Mouse (Mus musculus) G1E-ER4 (cell line): ENCODE measurements around the gene Inip. TPM values are rescaled to one million over a fixed set of nuclear protein-coding genes. Genes with fewer than 3 reads are reported as not detected.

Experiments used
- GATA1 ChIP-seq: IDR thresholded peaks from one replicate; pipeline ENCODE4 v1.8.0; 2012; ENCODE audit warnings: low read length, inconsistent platforms
- polyA plus RNA-seq: library from polyadenylated mRNA; stranded (reverse); fragments of >175 nt; gene quantifications from 2 replicates; pipeline ENCODE4 v1.2.3, GENCODE M21; 2012

The Inip gene
- polyA plus RNA-seq, 1 experiment, result 31.7 TPM

DNA sequence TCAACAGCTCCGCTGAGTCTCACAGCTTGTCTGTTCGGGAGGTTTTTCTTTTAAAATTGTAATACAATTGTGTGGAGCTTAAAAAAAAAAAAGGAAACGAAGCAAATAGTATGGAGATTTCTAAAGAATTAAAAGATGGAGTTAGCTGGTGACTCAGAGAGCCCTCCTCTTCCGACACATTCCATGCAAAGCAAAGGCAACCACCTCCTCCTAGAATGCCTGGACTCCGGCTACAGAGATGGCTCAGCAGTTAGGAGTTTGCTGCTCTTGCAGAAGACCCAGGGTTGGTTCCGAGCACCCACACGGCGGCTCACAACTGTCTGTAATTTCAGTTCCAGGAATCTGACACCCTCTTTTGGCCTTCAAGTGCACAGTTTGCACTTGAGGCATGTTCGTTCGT, 17.1 kb upstream of the Inip start:
- no peak for TF ChIP-seq GATA1

DNA sequence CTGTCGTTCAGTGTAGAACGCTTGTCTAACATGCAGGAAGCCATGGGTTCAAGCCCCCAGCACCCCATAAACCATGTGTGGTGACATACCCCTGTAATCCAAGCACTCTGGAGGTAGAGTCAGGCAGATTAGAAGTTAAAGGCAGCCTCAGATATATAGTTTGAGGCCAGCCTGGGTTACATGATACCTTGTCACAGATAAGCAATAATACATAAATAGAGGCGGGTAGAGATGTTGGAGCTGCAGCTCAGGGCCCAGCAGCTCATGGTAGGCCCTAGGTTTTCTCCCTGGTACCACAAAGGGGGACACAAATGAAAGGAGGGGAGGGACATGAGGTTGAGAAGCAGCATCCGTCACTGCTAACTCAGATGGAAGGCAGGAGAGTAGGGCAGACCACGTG, 16.4 kb upstream of the Inip start:
- no peak for TF ChIP-seq GATA1

DNA sequence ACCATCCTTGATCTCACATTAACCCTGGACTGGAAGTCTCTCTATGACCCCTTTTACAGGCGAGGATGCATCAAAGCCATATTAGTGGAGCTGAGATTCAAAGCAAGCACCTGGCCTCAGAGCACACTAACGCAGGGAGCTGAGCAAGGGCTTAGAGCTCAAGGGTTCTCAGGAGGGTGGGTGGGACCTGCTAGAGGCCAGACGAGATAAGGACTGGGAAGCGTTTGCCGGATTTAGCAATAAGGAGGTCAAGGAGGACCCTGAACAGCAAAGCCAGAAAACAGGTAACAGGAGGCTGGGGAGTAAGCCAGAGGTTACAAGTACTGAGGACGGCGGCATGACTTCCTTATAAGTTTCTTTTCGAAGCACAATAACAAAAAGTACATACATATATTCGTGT, 15.1 kb upstream of the Inip start:
- TF ChIP-seq GATA1, result no peak

DNA sequence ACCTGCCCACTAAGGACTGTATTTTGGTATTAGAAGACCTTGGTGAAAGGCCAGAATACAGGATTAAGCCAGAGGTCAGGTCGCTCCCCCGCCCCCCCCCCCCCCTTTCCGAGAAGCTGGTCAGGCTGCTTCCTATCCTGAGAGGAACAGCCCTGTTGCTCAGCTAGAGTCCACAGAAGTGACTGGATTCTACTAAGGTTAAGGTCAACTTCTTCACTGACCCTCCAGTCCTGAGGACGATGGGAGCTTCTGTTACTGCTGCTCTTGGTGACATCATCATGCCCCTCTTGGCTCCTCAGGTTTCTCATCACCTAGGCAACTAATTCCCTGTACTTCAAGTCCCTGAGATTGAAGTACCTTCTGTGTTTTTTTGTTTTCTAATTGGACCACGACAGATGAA, 14.6 kb upstream of the Inip start:
- TF ChIP-seq GATA1, result no peak

DNA sequence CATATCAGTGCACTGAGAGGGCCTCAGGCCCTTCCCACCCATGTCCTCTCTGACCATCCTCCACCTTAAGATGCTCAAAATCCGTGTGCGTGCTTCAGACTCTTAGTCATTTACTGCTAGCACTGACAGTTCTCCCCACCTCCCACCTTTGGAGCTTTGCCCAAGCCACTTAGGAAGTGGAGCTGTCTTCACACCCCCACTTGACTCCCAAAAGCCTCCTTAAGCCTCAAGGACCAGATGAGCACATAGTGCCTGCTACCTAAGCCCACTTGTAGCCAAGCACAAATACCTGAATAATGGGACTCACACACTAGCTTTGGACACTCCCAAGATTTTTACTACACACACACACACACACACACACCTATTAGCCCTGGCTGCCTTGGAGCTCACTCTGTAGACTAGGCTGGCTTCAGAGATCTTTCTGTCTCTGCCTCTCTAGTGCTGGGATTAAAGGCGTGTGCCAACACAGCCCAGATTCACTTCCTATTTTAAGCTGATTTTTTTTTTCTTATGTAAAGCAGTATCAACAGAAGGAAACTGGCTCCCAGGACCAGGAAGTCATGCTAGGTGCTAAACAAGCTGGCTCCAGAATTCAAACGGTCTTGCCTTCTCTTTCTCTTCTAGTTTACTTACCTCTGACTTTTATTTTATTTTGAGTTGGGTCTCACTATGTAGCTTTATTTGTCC, 13.9 kb upstream of the Inip start:
- no peak for TF ChIP-seq GATA1

DNA sequence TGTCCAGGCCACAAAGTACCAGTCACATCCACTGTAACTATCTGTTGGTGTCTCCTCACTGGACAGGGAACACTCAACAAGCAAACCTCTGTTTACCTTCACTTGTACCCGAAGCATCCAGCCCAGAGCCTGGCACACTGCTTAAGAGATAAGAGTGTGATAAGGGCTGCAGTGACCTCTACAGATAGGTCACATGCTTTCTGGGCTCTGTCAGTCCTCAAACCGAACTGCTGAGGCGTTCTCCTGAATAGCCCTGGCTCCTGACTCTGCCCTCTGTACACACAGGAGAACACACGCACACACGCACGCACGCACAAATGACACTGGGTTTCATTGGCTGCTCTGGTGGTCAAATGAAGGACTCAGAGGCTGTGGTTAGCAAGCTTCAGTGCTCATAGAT, 12.7 kb upstream of the Inip start:
- TF ChIP-seq GATA1, result no peak

DNA sequence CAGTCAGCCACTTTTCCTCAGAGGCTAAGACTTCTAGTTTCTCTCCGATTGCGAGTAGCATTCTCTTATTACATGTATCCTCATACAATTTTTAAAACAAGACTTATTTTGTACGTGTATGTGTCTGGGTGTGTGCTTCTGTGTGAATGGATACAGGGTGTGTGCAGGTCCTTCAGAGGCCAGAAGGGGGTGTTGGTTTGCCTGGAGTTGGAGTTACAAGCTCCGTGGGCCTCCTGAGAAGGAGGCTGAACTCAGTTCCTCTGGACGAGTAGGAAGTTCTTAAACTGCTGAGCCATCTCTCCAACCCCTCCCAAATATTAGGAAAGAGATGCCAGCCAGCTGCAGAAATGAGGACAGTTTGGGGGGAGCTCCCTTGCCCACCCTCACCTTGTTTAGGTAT, 7.0 kb upstream of the Inip start:
- no peak for TF ChIP-seq GATA1

DNA sequence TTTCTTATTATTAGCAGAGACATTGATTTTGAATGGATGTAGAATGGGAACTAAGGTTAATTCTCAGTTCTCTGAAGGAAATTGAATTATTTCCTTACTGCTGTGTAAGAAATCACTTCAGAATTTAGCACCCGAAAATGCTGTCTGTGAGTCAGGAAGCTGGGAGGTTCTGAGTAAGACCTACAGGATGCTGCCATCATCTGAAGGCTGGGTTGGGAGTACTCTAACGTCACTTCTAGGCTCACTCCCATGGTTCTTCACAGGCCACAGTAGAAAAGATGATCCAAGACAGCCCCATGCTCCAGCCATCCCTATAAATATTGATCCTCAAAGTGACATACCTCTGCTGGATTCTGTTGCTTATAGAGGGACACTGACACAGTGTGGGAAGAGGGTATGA, 6.1 kb upstream of the Inip start:
- no peak for TF ChIP-seq GATA1

DNA sequence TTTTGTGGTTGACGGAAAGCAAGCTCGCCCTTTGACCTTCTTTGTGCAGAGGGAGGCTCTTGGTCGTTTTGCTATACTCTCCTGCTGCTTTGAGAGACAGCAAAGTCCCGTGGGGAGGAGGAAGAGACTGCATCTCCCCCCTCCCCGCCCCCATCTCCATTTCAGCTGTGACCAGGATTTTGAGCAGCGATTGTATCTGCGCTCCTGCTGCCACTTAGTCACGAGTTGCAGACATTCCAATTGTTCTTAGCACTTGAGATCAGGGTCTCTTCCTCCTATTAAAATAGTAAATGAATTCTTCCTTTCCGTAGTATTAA, 5.4 kb upstream of the Inip start:
- no peak for TF ChIP-seq GATA1

DNA sequence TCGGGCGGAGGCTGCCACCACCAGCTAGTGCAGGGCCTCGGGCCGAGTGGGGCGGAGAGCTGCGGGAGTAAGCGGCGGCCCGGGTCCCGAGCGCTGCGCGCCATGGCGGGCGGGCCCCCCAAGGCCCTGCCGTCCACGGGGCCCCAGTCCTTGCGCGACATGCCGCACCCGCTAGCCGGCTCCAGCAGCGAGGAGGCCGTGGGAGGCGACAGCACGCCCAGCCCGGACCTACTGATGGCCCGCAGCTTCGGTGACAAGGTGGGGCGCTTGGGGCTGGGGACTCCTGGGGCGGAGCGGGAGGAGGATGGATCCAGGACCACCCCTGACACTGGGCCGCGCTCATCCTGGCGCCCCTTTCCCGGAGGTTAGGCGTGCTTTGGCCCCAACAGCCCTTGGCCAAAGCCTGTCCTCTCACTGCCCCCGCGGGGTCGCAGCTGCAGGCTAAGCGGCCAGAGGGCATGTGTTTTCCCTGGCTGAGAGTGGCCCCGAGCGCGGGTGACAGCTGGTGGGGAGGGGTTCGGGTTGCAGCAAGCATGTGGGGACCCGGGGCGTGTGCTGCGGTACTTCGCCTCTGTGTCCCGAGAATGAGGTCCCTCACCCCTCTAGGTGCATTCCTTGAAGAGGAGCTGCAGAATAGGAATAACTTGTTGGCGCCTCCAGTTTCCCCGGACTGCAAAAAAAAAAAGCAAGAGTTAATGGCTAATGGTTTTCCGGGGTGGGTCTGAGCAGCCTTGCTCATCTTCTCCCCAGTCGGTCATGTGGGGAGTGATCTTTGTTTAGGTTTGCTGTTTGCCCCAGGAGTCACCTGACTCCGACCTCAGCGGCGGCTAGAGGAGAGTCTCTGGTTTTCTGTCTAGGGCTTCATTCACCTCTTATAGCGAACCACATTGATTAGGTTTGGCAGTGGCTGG, 4.8 kb upstream of the Inip start:
- no peak for TF ChIP-seq GATA1

DNA sequence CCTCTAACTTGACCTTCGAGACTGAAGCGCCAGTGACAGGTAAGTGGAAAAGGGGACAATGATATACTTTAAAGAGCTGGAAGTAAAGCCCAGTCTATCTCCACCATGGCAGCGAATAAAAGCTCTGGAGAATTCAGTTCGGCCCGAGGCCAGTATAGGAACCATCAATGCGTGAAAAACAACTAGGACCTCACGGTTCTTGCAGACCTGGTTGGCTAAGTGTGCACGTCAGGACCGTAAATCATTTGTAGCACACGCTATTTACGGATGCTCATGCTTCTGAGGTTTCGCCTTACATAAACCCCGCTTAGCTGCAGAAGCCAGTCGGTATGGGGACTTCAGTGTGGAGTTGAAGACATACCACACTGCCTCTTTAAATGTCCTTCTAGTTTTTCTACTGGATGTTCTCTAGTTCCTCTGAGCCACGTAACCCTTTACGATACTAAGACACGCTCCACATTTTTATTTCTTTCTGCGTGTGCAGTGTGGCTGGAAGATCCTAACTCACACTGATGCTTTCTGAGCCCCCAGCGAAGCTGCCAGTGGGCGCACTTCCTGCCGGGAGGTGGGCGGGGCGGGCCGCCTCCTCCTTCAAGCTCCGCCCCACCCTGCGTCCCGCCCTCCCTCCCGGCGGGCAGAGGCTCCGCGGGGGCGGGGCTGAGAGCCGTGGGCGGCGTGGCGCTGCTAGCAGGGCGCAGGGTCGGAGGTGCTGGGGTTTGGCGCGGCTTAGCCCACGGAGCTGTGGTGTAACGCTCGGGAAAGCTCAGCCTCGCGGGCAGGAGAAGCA, 4.0 kb upstream of the Inip start, which contains the start of gene Snx30:
Gene Snx30 (plus strand): TSS at position 660 of the 787 bp plus-strand sequence.
- no peak for TF ChIP-seq GATA1

DNA sequence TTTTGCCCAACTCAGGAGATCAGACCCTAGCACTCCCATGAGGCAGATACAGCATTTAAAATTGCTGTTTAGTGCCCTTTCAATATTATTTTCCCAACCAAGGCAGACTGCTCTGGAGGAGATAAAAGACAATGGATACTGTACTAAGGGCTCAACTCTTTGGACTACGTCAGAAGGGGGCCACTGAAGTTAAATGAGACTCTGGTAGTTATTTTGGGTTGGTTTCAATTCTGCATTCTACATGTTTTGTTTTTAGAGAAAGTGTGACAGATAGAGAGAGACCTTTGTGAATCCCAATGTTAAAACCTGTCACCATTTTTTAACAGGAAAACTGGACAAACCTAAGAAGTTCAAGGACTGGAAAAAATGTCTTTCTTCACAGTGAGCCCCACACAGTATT, 3.4 kb upstream of the Inip start:
- no peak for TF ChIP-seq GATA1

DNA sequence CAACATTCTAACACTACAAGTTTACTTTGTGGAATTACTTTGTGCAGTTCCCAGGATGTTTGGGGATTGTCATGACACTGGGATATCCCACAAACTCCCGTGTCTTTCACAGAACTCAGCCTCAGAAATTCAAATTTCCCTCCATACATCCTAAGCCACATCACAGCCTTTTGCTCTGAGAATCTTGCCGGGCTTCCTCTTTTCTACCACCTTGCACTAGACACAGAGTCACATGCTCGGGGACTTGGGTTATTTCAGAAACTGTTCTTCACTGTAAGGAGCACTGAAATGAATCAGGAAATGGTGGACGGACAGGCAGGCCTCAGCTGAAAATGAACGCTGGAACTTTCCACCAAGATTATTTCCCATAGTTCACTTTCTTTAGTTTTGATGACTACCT, 2.0 kb upstream of the Inip start:
- TF ChIP-seq GATA1, result no peak

DNA sequence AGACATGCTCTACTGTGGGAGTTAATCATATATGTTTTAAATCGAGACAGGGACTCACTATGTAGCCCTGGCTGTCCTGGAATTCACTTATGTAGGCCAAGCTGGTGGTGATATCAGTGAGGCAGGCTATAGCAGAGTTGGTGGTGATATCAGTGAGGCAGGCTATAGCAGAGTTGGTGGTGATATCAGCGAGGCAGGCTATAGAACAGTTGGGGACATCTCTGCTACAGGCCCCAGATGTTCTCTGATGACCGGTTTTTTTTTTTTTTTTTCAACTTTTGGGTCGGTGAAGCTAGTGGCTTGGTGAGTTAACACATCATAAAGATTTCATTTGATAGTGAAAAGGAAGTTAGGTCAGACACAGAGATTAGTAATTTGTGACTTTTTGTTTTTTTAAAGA, 1.4 kb upstream of the Inip start:
- peak; percentile 45 for TF ChIP-seq GATA1

DNA sequence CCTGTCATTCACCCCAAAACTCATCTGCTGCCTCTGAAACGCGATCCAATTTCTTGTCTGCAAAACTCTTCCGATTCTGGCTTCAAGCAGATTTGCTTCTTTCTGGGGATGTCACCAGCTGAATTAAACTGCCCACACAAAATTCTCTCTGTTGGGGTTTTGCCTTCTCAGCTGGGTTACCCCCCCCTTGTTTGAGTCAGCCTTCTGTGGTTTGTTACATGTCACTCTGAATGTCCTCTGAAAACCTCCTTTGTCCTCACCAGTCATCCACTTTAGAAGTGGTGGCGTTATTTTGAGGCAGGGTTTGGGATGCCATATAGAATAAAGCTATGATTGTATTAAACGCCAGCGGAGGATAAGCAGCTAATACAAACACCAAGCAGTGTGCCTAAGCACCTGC, 718 bp upstream of the Inip start:
- no peak for TF ChIP-seq GATA1

DNA sequence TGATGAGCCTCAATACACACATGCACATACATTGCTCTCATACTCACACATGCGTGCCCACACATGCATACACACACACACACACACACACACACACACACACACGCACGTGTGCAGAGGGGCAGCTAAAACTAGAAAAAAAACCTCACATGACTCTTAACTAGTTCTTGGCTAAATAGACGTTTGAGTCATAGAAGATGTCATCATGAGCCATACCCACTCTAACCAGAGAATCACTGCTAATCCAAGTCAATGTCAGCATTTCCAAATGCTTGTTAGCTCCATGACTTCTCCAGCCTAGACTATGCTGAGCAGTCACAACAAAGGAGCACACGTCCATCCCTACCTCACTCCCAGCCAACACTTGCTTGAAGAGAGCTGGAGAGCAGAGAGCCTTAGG, 1.2 kb downstream of the Inip start:
- no peak for TF ChIP-seq GATA1

DNA sequence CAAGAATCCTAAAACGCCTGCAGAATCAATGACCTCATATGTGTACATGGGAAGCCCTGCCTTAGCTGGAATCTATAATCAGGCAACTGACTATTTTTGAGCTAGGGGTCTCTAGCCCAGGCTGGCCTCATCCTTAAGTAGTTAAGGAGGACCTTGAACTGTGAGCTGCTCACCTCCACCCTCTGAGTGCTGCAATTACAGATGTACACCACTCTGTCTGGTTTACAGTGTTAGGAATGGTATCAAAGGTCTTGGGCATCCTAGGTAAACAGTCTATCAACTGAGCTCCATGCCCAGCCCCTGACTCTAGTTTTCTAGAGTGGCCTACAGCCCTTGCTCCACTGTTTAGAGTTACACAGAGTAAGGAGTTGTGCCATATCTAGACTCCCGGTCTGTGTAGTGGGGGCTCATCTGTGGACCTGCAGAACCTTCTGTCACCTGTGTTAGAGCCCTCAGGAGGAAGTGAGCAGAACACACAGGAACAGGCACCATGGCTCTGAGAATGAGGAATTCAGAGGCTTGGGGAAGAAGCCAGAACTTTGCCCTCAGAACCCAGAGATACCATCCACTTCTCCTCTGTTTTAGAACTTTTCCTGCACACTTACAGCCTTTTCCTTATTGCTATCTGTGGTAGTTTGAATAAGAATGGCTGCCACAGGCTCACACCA, 5.5 kb downstream of the Inip start:
- no peak for TF ChIP-seq GATA1
